Mouse (Mus musculus): ENCODE results near the gene Cela1. TPM values are rescaled to one million over a fixed set of nuclear protein-coding genes. Genes with fewer than 3 reads are reported as not detected.

Cela1 gene
- total RNA-seq (2015; ENCODE audit: low replicate concordance) = 56.2 and 77.8 TPM in 2 replicates
- 26.6 and 30.5 TPM in 2 replicates for total RNA-seq (2017; ENCODE audit: low replicate concordance)

- no peak for ATAC-seq (replicated peaks; ENCODE audit: low FRiP score, poor library complexity, severe bottlenecking)
Measured at GRCm38 (mm10) chr15:100687430-100687971, at the start of gene Cela1. Gene Cela1, minus strand, starts transcription at chr15:100687921.

DNA sequence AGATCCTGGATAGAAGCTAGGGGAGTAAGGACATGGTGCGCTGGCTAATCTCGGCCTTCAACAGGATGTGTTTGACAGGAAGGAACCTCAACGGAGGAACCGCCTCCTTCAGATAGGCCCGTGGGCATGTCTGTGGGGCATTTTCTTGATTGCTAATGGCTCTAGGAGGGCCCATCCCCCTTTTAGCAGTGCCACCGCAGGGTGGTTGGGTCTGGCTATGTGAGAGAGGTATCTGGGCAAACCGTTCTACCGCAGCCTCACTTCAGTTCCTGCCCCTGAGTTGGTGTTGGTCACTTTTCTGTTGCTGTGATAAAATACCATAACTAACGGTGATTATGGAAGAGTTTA lies 48.2 kb upstream of the Cela1 start:
- peak; percentile 57 for ATAC-seq (replicated peaks; ENCODE audit: low FRiP score, poor library complexity, severe bottlenecking)

DNA sequence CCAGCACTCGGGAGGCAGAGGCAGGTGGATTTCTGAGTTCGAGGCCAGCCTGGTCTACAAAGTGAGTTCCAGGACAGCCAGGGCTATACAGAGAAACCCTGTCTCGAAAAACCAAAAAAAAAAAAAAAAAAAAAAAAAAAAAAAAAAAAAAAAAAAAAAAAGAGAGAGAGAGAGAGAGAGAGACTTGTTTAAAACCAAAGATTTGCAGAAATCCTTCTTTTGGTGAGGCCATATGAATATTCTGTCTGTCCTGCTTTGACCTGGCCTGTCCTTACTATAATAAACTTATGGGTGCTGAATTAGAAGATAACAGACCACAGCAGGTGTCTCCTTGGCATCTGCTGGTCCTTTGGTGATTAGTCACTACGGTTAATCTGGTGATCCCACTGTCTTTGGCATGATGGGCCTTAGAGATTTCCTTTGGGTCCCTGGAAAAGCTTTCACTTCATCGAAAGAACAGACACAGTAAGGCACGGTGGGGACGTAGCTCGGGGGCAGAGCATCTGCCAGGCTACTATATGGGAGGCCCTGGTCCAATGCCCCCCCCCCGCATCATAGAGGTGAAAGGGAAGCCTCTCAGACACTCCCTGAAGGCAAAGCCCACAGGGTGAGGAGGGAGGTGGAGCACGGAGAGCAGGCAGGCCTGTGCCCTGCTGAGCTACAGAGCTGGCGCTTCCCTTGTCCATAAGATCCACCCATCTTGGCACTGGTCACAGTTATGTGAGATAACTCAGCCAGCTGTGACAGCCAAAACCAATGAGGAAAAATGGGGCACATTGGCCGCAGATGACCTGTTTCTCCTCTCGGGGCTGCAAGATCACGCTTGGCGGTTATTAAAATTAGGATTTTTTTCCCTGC lies 47.6 kb upstream of the Cela1 start:
- peak; percentile 83 for ATAC-seq (replicated peaks; ENCODE audit: low FRiP score, poor library complexity, severe bottlenecking)

DNA sequence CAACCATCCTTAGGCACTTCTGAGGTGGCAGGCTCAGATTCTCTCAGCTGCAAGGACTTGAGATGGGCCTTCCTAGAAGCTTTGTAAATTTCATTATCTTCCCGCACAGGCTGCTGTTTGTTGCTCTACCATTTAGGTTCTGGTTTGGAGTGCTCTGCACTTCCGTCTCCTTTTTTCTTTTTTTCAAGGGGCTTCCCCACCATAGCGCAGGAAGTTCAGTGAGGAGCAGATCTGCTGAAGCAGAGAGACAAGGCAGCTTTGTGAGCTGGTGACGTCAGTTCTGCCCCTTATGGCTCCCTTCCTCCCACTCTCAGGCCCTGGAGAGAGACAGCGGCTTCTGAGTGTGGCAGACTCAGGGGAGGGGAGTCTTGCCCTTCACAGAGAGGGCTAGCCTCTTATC lies 44.9 kb upstream of the Cela1 start:
- ATAC-seq (replicated peaks; ENCODE audit: low FRiP score, poor library complexity, severe bottlenecking) = no peak

- no peak for ATAC-seq (replicated peaks; ENCODE audit: low FRiP score, poor library complexity, severe bottlenecking)
Measured at GRCm38 (mm10) chr15:100731081-100731480, 43.4 kb upstream of the Cela1 start.

DNA sequence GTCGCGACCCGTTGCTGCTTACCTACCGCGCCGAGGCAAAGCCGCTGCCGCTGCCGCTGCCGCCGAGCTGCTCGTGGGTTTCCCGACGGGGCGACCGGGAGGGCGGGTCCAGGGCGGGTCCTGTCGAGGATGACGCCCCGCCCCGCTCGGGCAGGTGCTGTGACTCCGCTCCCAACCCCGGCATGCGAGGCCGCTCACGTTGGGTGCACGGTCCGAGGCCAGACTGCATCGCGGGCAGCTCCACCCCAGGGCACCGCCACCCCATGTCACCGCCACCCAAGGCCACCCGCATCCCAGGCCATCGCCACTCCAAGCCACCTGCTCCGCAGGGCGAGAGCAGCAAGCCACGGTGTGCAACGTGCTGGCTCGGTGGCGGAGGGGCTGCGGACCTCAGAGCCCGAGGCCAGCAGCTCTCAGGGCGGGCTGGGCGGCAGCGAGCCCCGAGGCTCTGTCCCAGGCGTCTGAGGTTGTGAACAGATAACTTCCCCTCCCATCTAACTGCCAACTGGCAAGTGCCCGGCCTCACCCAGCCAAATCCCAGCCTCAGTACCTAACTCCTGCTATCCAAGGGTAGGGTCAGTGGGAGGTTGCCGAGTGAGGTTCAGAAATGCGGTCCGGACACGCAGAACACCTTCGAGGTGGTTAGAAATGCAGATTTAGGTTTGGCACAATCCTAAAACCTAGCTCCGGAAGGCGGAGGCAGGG lies 41.7 kb upstream of the Cela1 start, which contains the start of gene Galnt6:
Galnt6 (minus strand) TSS at position 96 of the 705 bp plus-strand sequence.
- peak; percentile 77 for ATAC-seq (replicated peaks; ENCODE audit: low FRiP score, poor library complexity, severe bottlenecking)

DNA sequence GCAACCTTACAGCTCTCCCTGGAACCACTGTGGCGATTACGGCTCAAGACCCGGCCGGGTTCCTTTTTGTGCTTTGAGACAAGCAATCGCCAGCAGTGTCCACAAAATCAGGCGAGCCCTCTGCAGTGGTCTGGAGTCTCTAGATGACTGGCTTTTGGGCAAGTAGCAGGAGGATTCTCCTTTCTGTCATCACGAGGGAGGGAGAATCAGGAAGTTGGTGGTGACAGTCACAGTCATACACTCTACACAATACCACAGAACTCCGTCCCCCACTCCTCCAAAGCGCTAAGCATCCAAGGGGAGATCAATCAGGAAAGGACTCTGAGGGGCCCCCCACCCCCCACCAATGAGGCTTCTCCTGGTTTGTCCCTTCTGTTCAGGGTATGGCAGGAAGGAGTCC lies 40.9 kb upstream of the Cela1 start:
- no peak for ATAC-seq (replicated peaks; ENCODE audit: low FRiP score, poor library complexity, severe bottlenecking)

DNA sequence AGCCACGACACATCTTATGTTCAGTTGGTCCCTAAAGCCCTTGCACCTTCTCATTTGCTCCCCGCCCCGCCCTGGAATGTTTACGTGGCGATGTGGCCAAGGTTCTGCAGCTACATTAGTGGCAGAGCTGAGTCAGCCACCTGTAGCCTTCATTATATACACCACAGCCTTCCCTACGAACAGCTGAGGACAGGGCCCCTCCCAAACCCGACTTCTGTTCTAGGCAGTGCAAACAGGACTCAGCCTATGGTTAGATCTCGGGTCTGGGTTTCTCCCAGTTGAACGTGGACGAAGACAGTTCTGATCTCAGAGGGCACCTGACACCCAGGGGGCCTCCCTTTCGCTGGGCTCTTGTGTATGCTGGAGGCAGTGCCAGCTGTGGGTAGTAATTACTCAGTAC lies 40.1 kb upstream of the Cela1 start:
- ATAC-seq (replicated peaks; ENCODE audit: low FRiP score, poor library complexity, severe bottlenecking) = no peak

DNA sequence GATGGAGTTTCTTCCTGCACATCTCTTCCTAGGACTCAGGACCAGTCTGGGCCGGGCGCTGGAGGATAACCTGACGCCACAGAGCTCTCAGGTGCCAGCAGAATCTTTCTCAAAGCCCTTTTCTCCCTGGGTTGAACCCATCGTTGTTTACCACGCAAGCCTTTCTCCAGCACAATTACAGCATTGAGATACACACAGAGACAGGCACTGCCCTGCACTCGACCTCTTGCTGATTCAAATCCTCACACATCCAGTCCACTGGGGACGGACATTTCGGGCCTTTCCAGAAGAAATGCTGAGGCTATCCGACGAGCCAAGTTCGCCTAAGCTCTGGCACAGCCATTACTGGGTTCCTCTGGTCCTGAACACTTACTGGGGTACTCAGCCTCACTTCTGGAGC lies 39.0 kb upstream of the Cela1 start:
- no peak for ATAC-seq (replicated peaks; ENCODE audit: low FRiP score, poor library complexity, severe bottlenecking)

DNA sequence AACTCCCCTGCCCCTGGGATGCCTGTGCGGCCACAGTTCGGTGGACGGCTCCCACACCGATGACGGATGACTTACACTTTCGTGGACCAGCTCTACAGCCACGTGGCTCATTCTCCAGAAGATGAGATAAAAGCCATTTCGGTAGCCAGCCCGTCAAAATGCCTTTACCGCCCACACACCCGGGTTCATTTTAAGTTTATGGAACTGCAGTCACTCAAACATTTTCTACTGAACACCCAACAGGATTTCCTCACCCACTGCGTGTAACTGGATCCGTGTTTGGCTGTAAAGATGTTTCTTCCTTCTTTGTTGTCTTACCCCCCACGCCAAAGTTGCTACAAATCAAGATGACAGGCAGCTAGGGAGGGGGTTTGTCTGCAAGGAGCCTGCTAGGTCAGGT lies 35.8 kb upstream of the Cela1 start:
- ATAC-seq (replicated peaks; ENCODE audit: low FRiP score, poor library complexity, severe bottlenecking) = no peak

DNA sequence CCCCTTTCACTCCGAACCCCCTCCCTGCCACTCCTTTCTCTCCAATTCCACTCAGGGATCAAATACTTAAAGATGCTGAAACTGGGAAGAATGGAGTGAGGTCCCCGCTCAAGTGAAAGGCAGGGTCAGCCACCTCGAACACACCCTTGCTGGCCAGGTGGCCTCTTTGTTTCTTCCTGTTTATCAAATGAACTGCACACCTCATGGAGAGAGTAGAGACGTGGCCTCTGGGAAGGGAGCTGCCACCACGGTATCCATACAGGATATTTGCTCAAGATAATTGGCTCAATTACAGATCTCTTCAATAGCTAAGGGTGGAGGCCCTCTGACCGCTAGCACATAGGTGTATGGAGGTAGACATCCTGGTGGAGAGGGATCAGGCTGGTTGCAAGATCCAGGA lies 34.8 kb upstream of the Cela1 start:
- ATAC-seq (replicated peaks; ENCODE audit: low FRiP score, poor library complexity, severe bottlenecking) = no peak

DNA sequence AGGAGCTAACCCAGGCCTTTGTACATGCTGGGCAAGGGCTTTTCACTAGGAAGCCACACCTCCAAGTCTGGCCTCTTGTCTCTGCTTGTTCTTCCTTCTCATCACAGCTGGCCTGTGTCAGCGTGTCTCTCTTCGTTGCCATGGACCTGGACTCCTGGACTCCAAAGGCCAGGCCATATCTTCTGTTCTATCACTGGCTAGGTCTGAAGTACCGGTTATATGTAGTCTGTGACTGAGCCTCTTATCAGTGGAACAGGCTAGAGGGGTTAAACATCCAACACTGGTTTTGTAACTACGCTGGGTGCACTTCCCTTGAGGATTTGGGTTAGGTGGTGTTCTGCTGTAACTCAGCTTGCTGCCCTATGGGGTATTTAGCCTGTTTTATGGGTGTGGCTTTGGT lies 34.3 kb upstream of the Cela1 start:
- no peak for ATAC-seq (replicated peaks; ENCODE audit: low FRiP score, poor library complexity, severe bottlenecking)

DNA sequence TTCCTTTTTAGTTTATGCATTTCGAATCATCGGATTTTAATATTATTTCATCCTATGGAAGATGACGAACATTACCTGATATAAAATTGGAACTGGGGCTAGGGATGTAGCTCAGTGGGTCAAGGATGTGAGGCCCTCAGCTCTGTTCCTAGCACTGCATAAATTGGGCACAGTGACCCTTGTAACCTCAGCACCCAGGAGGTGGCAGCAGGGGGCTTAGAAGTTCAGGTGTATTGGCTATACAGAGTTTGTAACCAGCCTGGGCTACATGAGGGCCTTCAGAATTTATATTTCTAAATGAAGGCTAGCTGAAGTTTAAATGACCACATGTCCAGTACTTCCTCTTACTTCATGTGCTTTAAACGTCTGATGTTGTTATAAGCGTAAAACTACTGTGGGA lies 33.7 kb upstream of the Cela1 start:
- ATAC-seq (replicated peaks; ENCODE audit: low FRiP score, poor library complexity, severe bottlenecking) = no peak

DNA sequence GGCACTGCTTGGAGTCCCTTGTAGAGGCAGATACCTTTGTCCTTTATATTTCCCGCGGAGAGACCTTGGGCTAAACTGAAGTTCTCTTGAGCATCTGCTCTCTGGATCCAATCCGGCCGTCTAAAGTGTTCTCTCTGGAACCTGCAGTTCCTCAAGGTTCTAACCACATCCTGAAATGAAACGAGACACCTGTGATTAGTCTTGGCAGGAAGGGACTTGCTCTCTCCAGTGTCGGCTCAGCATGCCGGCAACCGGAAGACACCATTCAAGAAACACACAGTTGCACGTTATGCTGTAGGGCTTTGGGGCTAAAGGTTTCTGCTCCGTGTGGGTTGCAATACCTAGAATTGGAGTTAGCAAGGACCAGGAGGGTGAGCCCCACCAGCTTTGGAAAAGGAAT lies 32.3 kb upstream of the Cela1 start:
- ATAC-seq (replicated peaks; ENCODE audit: low FRiP score, poor library complexity, severe bottlenecking) = no peak

- no peak for ATAC-seq (replicated peaks; ENCODE audit: low FRiP score, poor library complexity, severe bottlenecking)
Measured at GRCm38 (mm10) chr15:100719217-100719616, 31.5 kb upstream of the Cela1 start.

GRCm38 (mm10) chr15:100718572-100718971 lies 30.9 kb upstream of the Cela1 start:
- ATAC-seq (replicated peaks; ENCODE audit: low FRiP score, poor library complexity, severe bottlenecking) = no peak

DNA sequence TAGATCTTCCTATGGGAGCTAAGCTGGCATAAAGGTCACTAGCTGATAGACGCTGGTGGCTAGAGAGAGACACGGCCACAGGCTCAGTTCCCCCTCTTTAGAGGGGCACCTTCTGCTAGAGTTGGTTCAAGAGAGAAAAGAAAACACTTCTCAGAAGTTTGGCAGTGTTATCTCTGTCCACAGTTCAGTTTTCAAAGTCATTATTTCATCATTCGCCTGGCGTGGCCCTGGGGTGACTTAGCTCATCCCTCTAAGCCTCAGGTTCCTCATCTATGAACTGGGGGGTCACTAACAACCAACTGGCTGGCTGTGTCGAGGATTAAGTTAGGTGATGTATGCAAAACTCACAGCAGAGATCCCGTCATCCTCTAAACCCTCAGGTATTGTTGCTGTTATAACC lies 30.2 kb upstream of the Cela1 start:
- no peak for ATAC-seq (replicated peaks; ENCODE audit: low FRiP score, poor library complexity, severe bottlenecking)

- no peak for ATAC-seq (replicated peaks; ENCODE audit: low FRiP score, poor library complexity, severe bottlenecking)
Measured at GRCm38 (mm10) chr15:100715399-100715993, 27.8 kb upstream of the Cela1 start.

DNA sequence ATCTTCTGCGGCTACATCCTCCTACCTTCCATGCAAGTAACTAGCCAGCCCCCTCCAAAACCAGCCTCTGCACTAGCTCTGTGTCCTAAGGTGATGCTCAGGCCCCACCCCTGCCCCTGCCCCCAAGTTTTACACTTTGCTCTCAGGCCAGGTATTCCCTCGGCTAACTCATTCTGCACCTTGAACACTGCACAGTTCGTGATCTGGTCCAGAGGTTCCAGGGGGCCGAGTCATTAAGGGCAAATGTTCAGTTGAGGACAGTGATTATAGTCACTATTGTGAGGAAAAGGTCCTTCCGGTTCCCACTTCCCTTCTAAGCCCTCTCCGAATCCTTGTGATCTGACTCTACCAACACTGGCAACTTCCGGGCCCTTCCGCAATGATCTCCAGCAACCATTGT lies 26.7 kb upstream of the Cela1 start:
- ATAC-seq (replicated peaks; ENCODE audit: low FRiP score, poor library complexity, severe bottlenecking) = no peak

DNA sequence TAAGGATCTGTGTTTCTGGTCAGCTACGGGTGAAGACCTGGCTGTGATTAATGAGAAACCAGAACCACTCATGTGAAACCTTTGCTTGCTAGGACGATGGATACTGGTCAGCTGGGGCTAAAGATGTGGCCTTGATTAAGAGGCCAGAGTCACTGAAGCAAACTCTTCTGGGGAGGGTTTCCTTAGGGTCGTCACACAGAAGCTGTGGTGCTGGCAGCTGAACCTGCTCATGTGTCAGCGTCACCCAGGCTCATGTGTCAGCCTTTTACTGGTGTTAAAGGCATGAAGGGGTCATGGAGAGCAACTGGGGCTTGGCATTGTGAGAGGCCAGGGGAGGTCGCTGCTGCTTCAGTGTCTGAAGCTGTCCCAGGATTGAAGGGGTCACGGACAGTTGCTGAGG lies 23.1 kb upstream of the Cela1 start:
- no peak for ATAC-seq (replicated peaks; ENCODE audit: low FRiP score, poor library complexity, severe bottlenecking)

Data from erythroid progenitor cell, adult 5-6 weeks (primary cell).